Mouse (Mus musculus) hindbrain, postnatal 0 days (tissue): Measurements from ENCODE around the gene Spsb1. TPM values are rescaled to one million over a fixed set of nuclear protein-coding genes. Genes with fewer than 3 reads are reported as not detected.

Experiments
- ATAC-seq: fragments of 200-750 bp; cut with Nextera tagmentation; 2 replicates; pipeline ENCODE4 v1.8.0; 2017; ENCODE audit warnings: mild to moderate bottlenecking, moderate TSS enrichment, moderate library complexity
- DNase-seq: peaks from one replicate; pipeline ENCODE4 v3.0.0-alpha.2; 2015; ENCODE audit warnings: low spot score
- H3K27ac ChIP-seq: fragments of 300-500 bp; sonication (generic); 2 replicates; pipeline ENCODE4 v1.5.1; 2014; ENCODE audit warnings: mild to moderate bottlenecking
- H3K27me3 ChIP-seq: fragments of 300-500 bp; sonication (generic); 2 replicates; pipeline ENCODE4 v1.6.1; 2014; ENCODE audit warnings: low read length, mixed read lengths; ENCODE audit not compliant: insufficient read depth
- H3K36me3 ChIP-seq: fragments of 300-500 bp; sonication (generic); 2 replicates; pipeline ENCODE4 v1.6.1; 2014; ENCODE audit warnings: low read length, mixed read lengths; ENCODE audit not compliant: insufficient read depth
- H3K4me1 ChIP-seq: fragments of 300-500 bp; sonication (generic); 2 replicates; pipeline ENCODE4 v1.6.1; 2014; ENCODE audit warnings: antibody characterized with exemption, low read length, mixed read lengths; ENCODE audit not compliant: insufficient read depth
- H3K4me2 ChIP-seq: fragments of 300-500 bp; sonication (generic); 2 replicates; pipeline ENCODE4 v1.6.1; 2014; ENCODE audit warnings: low read depth, mild to moderate bottlenecking, low read length, moderate library complexity, mixed read lengths
- H3K4me3 ChIP-seq: fragments of 300-500 bp; sonication (generic); 2 replicates; pipeline ENCODE4 v1.5.1; 2014; ENCODE audit warnings: low read length
- H3K9ac ChIP-seq: fragments of 300-500 bp; sonication (generic); replicated peaks from 2 replicates; pipeline ENCODE4 v1.6.1; 2014; ENCODE audit warnings: mild to moderate bottlenecking, low read length, moderate library complexity, mixed read lengths
- H3K9me3 ChIP-seq: fragments of 300-500 bp; sonication (generic); 2 replicates; pipeline ENCODE4 v1.6.1; 2016; ENCODE audit warnings: low read length, mixed read lengths
- CTCF ChIP-seq: IDR thresholded peaks from 2 replicates; pipeline ENCODE4 v1.5.1; 2016; ENCODE audit warnings: antibody characterized with exemption, control low read depth, low read depth
- WGBS: fragments of 180-500 bp; shearing (Covaris S2); extraction: QIAGEN DNeasy Blood & Tissue Kit; methylation state at CpG from one replicate; pipeline ENCODE4 v1.1.7; 2014; 5-methylcytosine and 5-hydroxymethylcytosine counted together
- polyA plus RNA-seq: library from polyadenylated mRNA; unstranded; fragments of >200 nt; fragmentation: Nextera tagmentation; extraction: Ambion mirVana; gene quantifications from 2 replicates; pipeline ENCODE4 v1.2.1, GENCODE M21; 2015
- total RNA-seq: library from RNA; depleted of rRNA; stranded (reverse); fragments of >200 nt; gene quantifications from 2 replicates; pipeline ENCODE4 v1.2.3, GENCODE M21; 2014

Gene Spsb1
- total and polyA plus RNA-seq, 2 experiments from 2014 or later = 9.2 to 13.7 TPM

GRCm38 (mm10) chr4:149855892-149856807, 98.7 kb downstream of the Spsb1 start:
- Histone ChIP-seq H3K9me3 (no peaks in the 10 kb centered on the region), H3K36me3 (no peaks in the 10 kb centered on the region), H3K9ac (no peak overlapping the region), H3K27me3 (no peaks in the 10 kb centered on the region), H3K4me1 (no peaks in the 10 kb centered on the region), H3K4me3 (no peak overlapping the region), H3K27ac (no peak overlapping the region), H3K4me2 (no peak overlapping the region)
- DNase-seq (peak; percentile 27), ATAC-seq (no peak)
- WGBS = 68% methylated on average over 19 of the region's 19 CpGs
- TF ChIP-seq CTCF = no peak

GRCm38 (mm10) chr4:149855180-149855891, 99.5 kb downstream of the Spsb1 start:
- H3K36me3 ChIP-seq = no peaks in the 10 kb centered on the region
- H3K27ac ChIP-seq = peak overlapping the region; percentile 60; the same call in 1 of the 2 replicates
- no peaks in the 10 kb centered on the region for H3K9me3 ChIP-seq
- no peak overlapping the region for H3K4me2 ChIP-seq
- no peaks in the 10 kb centered on the region for H3K27me3 ChIP-seq
- no peaks in the 10 kb centered on the region for H3K4me1 ChIP-seq
- no peak overlapping the region for H3K9ac ChIP-seq
- no peak overlapping the region for H3K4me3 ChIP-seq
- DNase-seq = no peak
- ATAC-seq = no peak
- WGBS = 64% methylated on average over 10 of the region's 10 CpGs
- TF ChIP-seq CTCF = no peak

GRCm38 (mm10) chr4:149854770-149855169, 100.1 kb downstream of the Spsb1 start:
- TF ChIP-seq CTCF = no peak
- DNase-seq = no peak
- 60% methylated on average over 9 of the region's 9 CpGs for WGBS
- Histone ChIP-seq H3K4me1 (no peaks in the 10 kb centered on the region), H3K36me3 (no peaks in the 10 kb centered on the region), H3K27ac (peak overlapping the region; percentile 60; the same call in 1 of the 2 replicates), H3K9ac (peak overlapping the region; percentile 39), H3K4me3 (peak overlapping the region; percentile 30), H3K9me3 (no peaks in the 10 kb centered on the region), H3K4me2 (peak overlapping the region; percentile 51), H3K27me3 (no peaks in the 10 kb centered on the region)
- ATAC-seq = peak; percentile 34

GRCm38 (mm10) chr4:149854301-149854708, 100.5 kb downstream of the Spsb1 start:
- DNase-seq (peak; percentile 90), ATAC-seq (peak; percentile 89)
- H3K9me3 ChIP-seq = no peaks in the 10 kb centered on the region
- no peaks in the 10 kb centered on the region for H3K27me3 ChIP-seq
- peak; percentile 33 for TF ChIP-seq CTCF
- peak overlapping the region; percentile 39 for H3K9ac ChIP-seq
- H3K4me1 ChIP-seq = no peaks in the 10 kb centered on the region
- WGBS = 4% methylated on average over 21 of the region's 21 CpGs
- peak overlapping the region; percentile 30 for H3K4me3 ChIP-seq
- peak overlapping the region; percentile 60; the same call in 1 of the 2 replicates for H3K27ac ChIP-seq
- H3K36me3 ChIP-seq = no peaks in the 10 kb centered on the region
- H3K4me2 ChIP-seq = peak overlapping the region; percentile 51

DNA sequence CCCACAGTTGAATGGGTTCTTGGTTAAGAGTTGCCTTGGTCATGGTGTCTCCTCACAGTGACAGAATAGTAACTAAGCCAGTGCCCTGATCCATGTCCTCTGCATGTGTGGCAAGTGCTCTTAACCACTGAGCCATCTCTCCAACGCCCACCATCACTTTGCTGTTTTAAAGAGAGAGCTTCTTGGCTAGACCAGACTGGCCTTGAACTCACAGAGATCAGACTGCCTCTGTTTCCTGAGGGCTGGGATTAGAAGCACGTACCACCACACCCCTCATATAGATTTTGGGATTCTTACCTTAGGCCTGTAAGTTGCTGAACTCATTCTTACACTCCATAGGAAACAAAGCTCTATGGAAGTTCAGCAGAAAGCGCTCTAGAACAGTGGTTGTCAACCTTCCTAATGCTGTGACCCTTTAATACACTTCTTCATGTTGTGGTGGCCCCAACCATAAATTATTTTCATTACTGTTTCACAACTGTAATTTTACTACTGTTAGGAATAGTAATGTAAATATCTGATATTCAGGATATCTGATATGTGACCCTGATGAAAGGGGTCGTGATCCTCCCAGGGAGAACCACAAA, 101.1 kb downstream of the Spsb1 start:
- Histone ChIP-seq H3K9ac (no peak overlapping the region), H3K27ac (no peak overlapping the region), H3K36me3 (no peaks in the 10 kb centered on the region), H3K27me3 (no peaks in the 10 kb centered on the region), H3K4me1 (no peaks in the 10 kb centered on the region), H3K4me2 (peak overlapping the region; percentile 51), H3K9me3 (no peaks in the 10 kb centered on the region), H3K4me3 (peak overlapping the region; percentile 30; the same call in 1 of the 2 replicates)
- no peak for TF ChIP-seq CTCF
- DNase-seq (no peak), ATAC-seq (no peak)
- 64% methylated on average over 4 of the region's 4 CpGs for WGBS

- H3K27ac ChIP-seq = no peak overlapping the region
- H3K9ac ChIP-seq = no peak overlapping the region
- WGBS = 87% methylated on average over 8 of the region's 8 CpGs
- no peak overlapping the region for H3K4me3 ChIP-seq
- ATAC-seq (no peak), DNase-seq (no peak)
- no peaks in the 10 kb centered on the region for H3K36me3 ChIP-seq
- no peaks in the 10 kb centered on the region for H3K4me1 ChIP-seq
- no peak overlapping the region for H3K4me2 ChIP-seq
- H3K27me3 ChIP-seq = no peaks in the 10 kb centered on the region
- no peak for TF ChIP-seq CTCF
- H3K9me3 ChIP-seq = no peaks in the 10 kb centered on the region
Observed at GRCm38 (mm10) chr4:149851554-149851953, 103.3 kb downstream of the Spsb1 start.
